Mouse (Mus musculus): Measurements from ENCODE around the gene Eno3.

GRCm38 (mm10) chr11:70654198-70654922 lies 2.6 kb upstream of the Eno3 start, which contains the start of gene Pfn1:
- TF ChIP-seq ZNF384 (IDR thresholded peaks at IDR 0.05; ENCODE audit: low read depth, low read length) (no peak), MAFK (IDR thresholded peaks at IDR 0.05; ENCODE audit: insufficient read depth, low read depth, low read length) (no peak), ZC3H11A (IDR thresholded peaks at IDR 0.05; ENCODE audit: borderline replicate concordance, low read depth, low read length) (no peak)

Data from ES-E14 (cell line).